Mouse (Mus musculus) olfactory bulb, adult 2 months (tissue): ENCODE data around the gene Fam89b.

Source experiments
- CTCF ChIP-seq: fragments of 200-500 bp; IDR thresholded peaks from 2 replicates; pipeline ENCODE4 v1.5.1; 2012; ENCODE audit warnings: low read depth, mild to moderate bottlenecking, low read length, moderate library complexity; ENCODE audit not compliant: insufficient read depth
- POLR2A ChIP-seq: fragments of 200-500 bp; IDR thresholded peaks from 2 replicates; pipeline ENCODE4 v1.6.1; 2012; ENCODE audit warnings: mild to moderate bottlenecking, low read depth, low read length, moderate library complexity; ENCODE audit not compliant: insufficient read depth

GRCm38 (mm10) chr19:5749476-5749875 is 20.0 kb upstream of the Fam89b start:
- no peak for TF ChIP-seq CTCF
- no peak for TF ChIP-seq POLR2A
